Mouse (Mus musculus) C2C12 (cell line): ENCODE measurements at regions not wholly inside any gene's neighbourhood (a gene's known extent, or its start where the extent isn't known, plus 50 kb on each side); places are given as distances from the start of the nearest gene placed in this dataset.

Experiments used
- CTCF ChIP-seq: IDR thresholded peaks from one replicate; pipeline ENCODE4 v1.5.1; 2011; ENCODE audit not compliant: control insufficient read depth, insufficient read depth, insufficient read length
- FOSL1 ChIP-seq: IDR thresholded peaks from one replicate; pipeline ENCODE4 v1.8.0; 2011; ENCODE audit warnings: mild to moderate bottlenecking, low read length; ENCODE audit not compliant: poor library complexity, insufficient read depth, severe bottlenecking
- MAX ChIP-seq: IDR thresholded peaks from one replicate; pipeline ENCODE4 v1.6.1; 2011; ENCODE audit warnings: mild to moderate bottlenecking, control low read depth
- MYOD1 ChIP-seq: IDR thresholded peaks from one replicate; pipeline ENCODE4 v1.6.1; 2011; ENCODE audit warnings: low read depth; ENCODE audit not compliant: control insufficient read depth, insufficient read length
- MYOG ChIP-seq: IDR thresholded peaks from one replicate; pipeline ENCODE4 v1.6.1; 2011; ENCODE audit not compliant: control insufficient read depth, insufficient read length; ENCODE audit errors: extremely low read depth
- USF1 ChIP-seq: IDR thresholded peaks from one replicate; pipeline ENCODE4 v1.6.1; 2011; ENCODE audit warnings: low read depth, mild to moderate bottlenecking, control low read depth, moderate library complexity

GRCm38 (mm10) chr17:31740059-31740458 is 62.5 kb downstream of the Cryaa start:
- TF ChIP-seq CTCF: no peak
- no peak for TF ChIP-seq MYOD1
- TF ChIP-seq MAX: no peak
- no peak for TF ChIP-seq FOSL1
- no peak for TF ChIP-seq USF1
- TF ChIP-seq MYOG: no peak
